Mouse (Mus musculus): ENCODE results near the gene Gm12794. TPM values are rescaled to one million over a fixed set of nuclear protein-coding genes. Genes with fewer than 3 reads are reported as not detected.
"Not testable (repeated sequence)": the region's sequence is repeated elsewhere in the genome, so short reads cannot be mapped to it uniquely, and the experiment has no call there.

Gene Gm12794
- polyA plus RNA-seq (2015; fragmentation: Nextera tagmentation; extraction: Ambion mirVana), result not detected in 2 replicates

DNA sequence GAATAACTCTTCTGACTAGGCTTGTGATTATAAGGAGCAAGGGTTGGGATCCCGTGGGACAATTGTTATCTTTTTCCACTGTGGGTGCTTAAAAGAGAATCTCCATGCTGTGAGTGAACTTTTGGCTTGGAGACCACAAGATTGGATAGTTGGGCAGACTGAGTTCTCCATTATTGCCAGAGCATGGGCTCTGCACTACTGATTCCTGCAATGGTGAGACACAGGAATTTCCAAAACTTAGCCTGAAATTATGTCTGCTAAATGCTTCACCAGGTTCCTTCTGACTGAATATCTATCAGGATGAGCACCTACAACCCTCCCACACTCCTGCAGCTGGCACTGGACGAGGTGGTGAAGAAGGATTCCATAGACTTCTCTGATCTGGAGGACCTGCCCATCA lies at the start of gene Gm12794:
Gene Gm12794, plus strand, starts transcription at position 301 of the 400 bp plus-strand sequence.
- not testable (repeated sequence) for H3K4me1 ChIP-seq; ATAC-seq (ENCODE audit: extremely low read depth, insufficient number of reproducible peaks, low FRiP score, low TSS enrichment); H3K4me3 ChIP-seq; H3K27me3 ChIP-seq (replicated peaks); H3K36me3 ChIP-seq; H3K9ac ChIP-seq; H3K4me2 ChIP-seq; H3K9me3 ChIP-seq; H3K27ac ChIP-seq (replicated peaks)
- WGBS, result 55% methylated on average over 2 of the region's 2 CpGs

DNA sequence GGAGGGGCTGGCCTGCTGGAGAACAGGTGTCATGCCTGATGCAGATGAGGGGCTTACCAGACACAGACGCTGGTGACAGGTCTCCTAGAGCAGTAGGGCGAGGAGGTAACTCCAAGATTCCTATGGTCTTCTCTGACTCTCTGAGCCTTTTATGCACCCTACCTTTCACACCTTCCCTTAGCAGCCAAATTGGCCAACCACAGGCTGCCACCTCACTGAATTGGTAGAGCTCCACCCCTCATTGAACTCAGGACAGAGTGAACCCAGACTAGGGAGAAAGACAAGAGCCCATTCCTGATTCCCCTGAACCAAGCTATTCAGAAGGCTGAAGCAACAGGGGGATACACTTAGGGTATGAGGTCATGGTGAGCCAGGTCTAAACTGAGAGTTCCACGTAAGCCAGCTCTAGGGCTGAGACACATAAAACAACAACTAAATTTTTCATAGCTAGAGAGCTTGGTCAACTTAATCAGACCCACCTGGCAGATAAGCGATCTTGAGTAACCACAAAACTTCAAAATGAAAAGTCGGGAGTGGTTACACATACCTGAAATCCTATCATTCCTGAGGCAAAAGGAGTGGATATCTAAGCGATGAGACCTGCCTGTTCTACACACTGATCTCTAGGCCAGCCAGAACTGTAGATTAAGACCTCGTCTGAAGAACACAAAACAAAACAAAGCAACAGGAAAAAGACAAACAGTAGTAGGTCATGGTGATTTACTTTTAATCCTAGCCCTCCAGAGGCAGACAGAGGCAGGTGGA lies 46.4 kb upstream of the Gm12794 start, which contains the start of gene C130073F10Rik:
Gene C130073F10Rik, minus strand, starts transcription at position 134 of the 765 bp plus-strand sequence.
- no peak within 1 kb of the TSS for H3K9ac ChIP-seq
- H3K4me1 ChIP-seq, result no peaks in the 10 kb centered on the region
- 0 out of 2 replicates have a peak, but pooled peaks cover 2% of the 10 kb centered on the region for H3K9me3 ChIP-seq
- 76% methylated on average over 7 of the region's 7 CpGs for WGBS
- ATAC-seq (ENCODE audit: extremely low read depth, insufficient number of reproducible peaks, low FRiP score, low TSS enrichment), result no peak
- no peaks in the 10 kb centered on the region for H3K27me3 ChIP-seq (replicated peaks)
- no peak within 1 kb of the TSS for H3K4me2 ChIP-seq
- H3K27ac ChIP-seq (replicated peaks), result no peak within 1 kb of the TSS
- no peaks in the 10 kb centered on the region for H3K36me3 ChIP-seq
- no peak within 1 kb of the TSS for H3K4me3 ChIP-seq

DNA sequence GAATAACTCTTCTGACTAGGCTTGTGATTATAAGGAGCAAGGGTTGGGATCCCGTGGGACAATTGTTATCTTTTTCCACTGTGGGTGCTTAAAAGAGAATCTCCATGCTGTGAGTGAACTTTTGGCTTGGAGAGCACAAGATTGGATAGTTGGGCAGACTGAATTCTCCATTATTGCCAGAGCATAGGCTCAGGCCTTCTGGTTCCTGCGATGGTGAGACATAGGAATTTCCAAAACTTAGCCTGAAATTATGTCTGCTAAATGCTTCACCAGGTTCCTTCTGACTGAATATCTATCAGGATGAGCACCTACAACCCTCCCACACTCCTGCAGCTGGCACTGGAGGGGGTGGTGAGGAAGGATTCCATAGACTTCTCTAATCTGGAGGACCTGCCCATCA lies 31.4 kb upstream of the Gm12794 start, which contains the start of gene Gm12800:
Gene Gm12800, plus strand, starts transcription at position 301 of the 400 bp plus-strand sequence.
- H3K27me3 ChIP-seq (replicated peaks); ATAC-seq (ENCODE audit: extremely low read depth, insufficient number of reproducible peaks, low FRiP score, low TSS enrichment); H3K4me2 ChIP-seq; H3K9me3 ChIP-seq; H3K4me3 ChIP-seq; H3K27ac ChIP-seq (replicated peaks); H3K36me3 ChIP-seq; H3K9ac ChIP-seq; H3K4me1 ChIP-seq: not testable (repeated sequence)
- WGBS, result 72% methylated on average over 2 of the region's 2 CpGs

DNA sequence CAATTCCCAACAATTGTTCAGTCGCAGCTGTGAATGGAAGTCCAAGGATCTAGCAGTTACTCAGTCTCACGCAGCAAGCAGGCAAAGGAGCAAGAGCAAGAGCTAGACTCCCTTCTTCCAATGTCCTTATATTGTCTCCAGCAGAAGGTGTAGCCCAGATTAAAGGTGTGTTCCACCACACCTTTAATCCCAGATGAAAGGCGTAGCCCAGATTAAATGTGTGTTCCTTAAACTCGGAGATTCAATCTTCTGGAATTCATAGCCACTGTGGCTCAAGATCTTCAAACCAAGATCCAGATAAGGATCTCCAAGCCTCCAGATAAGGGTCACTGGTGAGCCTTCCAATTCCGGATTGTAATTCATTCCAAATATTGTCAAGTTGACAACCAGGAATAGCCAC lies 40.7 kb downstream of the Gm12794 start, which contains the start of gene Gm12790:
Gene Gm12790, minus strand, starts transcription at position 101 of the 400 bp plus-strand sequence.
- H3K9me3 ChIP-seq; H3K36me3 ChIP-seq; H3K4me2 ChIP-seq; H3K4me1 ChIP-seq; ATAC-seq (ENCODE audit: extremely low read depth, insufficient number of reproducible peaks, low FRiP score, low TSS enrichment); H3K4me3 ChIP-seq; H3K27ac ChIP-seq (replicated peaks); H3K27me3 ChIP-seq (replicated peaks); H3K9ac ChIP-seq: not testable (repeated sequence)
- 79% methylated on average over 1 of the region's 5 CpGs for WGBS

DNA sequence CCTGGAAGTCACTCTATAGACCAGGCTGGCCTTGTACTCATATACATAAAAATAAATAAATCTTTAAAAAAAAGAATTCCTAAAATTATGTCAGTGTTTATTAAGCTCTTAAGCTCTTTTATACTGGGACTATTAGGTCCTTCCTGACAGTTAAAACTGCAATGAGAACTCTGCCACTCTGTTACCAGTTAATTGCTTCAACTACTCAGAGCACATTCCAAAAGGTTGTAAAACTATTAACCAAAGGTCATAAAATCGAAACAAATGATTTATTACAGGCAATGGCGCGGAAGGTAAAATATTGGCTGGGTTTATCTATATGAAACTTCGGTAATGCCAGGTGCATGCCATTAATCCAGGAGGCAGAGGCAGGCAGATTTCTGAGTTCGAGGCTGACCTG lies 45.5 kb downstream of the Gm12794 start:
- H3K27me3 ChIP-seq (replicated peaks), result no peaks in the 10 kb centered on the region
- no peak overlapping the region for H3K27ac ChIP-seq (replicated peaks)
- no peaks in the 10 kb centered on the region for H3K4me1 ChIP-seq
- H3K4me2 ChIP-seq, result no peak overlapping the region
- WGBS, result 77% methylated on average over 5 of the region's 5 CpGs
- no peak for ATAC-seq (ENCODE audit: extremely low read depth, insufficient number of reproducible peaks, low FRiP score, low TSS enrichment)
- no peak overlapping the region for H3K9ac ChIP-seq
- no peak overlapping the region for H3K4me3 ChIP-seq
- H3K9me3 ChIP-seq, result no peaks in the 10 kb centered on the region
- no peaks in the 10 kb centered on the region for H3K36me3 ChIP-seq

DNA sequence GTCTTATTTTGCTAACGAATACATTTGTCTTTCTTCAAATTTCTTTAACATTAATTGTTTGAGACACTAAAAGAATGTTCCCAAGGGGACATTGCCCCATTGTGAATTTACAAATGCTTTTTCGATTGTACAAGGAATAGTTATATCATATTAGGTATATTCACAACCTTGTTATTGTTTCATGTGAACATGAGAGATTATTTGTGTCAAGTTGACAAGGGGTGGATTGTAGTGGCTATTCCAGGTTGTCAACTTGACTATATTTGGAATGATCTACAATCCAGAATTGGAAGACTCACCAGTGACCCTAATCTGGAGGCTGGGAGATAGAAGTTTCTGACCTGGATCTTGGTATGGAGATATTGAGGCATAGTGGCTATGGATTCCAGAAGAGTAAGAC lies 46.1 kb downstream of the Gm12794 start, which contains the start of gene Gm12789:
Gene Gm12789, plus strand, starts transcription at position 301 of the 400 bp plus-strand sequence.
- H3K9me3 ChIP-seq; H3K36me3 ChIP-seq; H3K27me3 ChIP-seq (replicated peaks); H3K4me1 ChIP-seq; ATAC-seq (ENCODE audit: extremely low read depth, insufficient number of reproducible peaks, low FRiP score, low TSS enrichment); H3K4me2 ChIP-seq; H3K4me3 ChIP-seq; H3K27ac ChIP-seq (replicated peaks); H3K9ac ChIP-seq: not testable (repeated sequence)
- WGBS, result 68% methylated on average over 2 of the region's 2 CpGs

Other genes with a start within 250 kb of the Gm12794 start
- gene Lepr, start 223.0 kb upstream of the Gm12794 start, polyA plus RNA-seq (2015; fragmentation: Nextera tagmentation; extraction: Ambion mirVana), result 0.76 and 0.95 TPM in 2 replicates
- not detected in 2 replicates for gene B020004J07Rik, start 96.4 kb upstream of the Gm12794 start, polyA plus RNA-seq (2015; fragmentation: Nextera tagmentation; extraction: Ambion mirVana)
- gene C130073F10Rik, start 46.6 kb upstream of the Gm12794 start, polyA plus RNA-seq (2015; fragmentation: Nextera tagmentation; extraction: Ambion mirVana), result not detected in 2 replicates
- gene Gm12800, start 31.3 kb upstream of the Gm12794 start, polyA plus RNA-seq (2015; fragmentation: Nextera tagmentation; extraction: Ambion mirVana), result not detected in 2 replicates
- not detected in 2 replicates for gene Gm12790, start 40.6 kb downstream of the Gm12794 start, polyA plus RNA-seq (2015; fragmentation: Nextera tagmentation; extraction: Ambion mirVana)
- gene Gm12789, start 46.2 kb downstream of the Gm12794 start, polyA plus RNA-seq (2015; fragmentation: Nextera tagmentation; extraction: Ambion mirVana), result not detected in 2 replicates
- 19.0 and 19.1 TPM in 2 replicates for gene Pde4b, start 147.1 kb downstream of the Gm12794 start, polyA plus RNA-seq (2015; fragmentation: Nextera tagmentation; extraction: Ambion mirVana)

Measured in heart, embryonic 13.5 days (tissue).